Mouse (Mus musculus): ENCODE measurements around the gene Coasy. TPM values are rescaled to one million over a fixed set of nuclear protein-coding genes. Genes with fewer than 3 reads are reported as not detected.

Gene Coasy
- total RNA-seq, 2 experiments from 2014 or later, result 17.2 to 30.7 TPM

DNA sequence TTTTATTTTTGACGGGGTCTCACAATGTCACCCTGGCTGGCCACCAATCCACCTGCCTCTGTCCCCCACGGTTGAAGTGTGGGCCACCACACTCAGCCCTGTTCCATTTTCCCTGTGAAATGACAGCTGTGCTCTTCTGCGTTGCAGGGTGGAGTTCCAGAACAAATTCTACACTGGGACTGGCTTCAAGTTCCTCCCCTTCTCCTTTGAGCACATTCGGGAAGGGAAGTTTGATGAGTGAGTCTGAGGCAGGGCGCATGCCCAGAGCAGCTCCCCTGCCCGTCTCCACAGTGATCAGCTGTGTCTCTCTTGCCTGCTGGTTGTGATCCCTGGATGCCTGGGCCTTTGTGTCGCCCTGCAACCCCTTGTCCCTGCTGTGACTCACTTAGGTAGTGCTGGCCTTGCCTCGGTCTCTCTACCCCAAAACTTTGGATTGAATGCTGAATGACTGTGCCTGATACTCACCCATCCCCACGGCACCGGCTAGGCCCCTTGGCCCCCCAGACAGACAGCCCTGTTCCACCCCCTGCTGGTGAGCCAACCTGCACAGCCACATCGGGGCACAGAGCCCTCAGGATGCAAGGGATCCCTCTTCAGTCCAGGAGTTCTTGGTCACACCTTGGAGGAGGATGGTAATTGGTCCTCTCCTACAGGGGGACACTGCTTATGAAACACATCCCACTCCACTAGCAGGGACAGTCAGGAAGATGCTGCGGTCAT is 20.0 kb upstream of the Coasy start:
- ATAC-seq (replicated peaks; ENCODE audit: low FRiP score, low TSS enrichment, poor library complexity, severe bottlenecking), result no peak

DNA sequence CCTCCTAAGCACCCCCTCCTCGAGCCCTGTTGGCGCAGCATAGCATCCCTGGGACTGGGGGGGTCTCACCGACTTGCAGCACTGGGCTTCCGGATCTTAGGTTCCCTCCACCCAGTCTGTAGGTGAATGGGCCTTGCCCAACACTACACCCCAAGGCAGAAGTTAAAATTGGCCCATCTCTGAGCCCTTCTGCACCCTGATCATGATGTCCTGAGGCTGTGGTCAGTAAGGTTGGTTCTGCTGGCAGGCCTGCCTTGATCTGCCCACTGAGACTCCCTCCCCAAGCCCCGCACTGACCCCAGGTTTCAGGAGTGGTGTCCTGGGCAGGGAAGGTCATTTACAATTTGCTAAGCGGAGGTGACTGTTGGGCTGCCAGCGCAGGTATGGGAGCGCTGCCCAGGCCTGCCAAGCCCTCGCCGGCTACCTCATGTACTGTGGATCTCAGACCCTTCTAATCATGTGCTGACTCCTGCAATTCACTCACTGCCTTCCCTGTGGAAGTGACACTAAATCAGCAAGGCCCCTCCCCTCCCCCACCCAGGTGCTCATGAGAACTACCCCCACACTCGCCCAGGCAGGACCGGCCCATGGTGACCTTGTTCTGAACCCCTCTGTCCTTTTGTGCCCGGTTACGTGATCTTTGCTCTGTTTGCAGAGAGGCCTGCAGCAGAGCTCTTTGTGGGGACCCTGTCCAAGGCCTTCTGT is 19.2 kb upstream of the Coasy start:
- ATAC-seq (replicated peaks; ENCODE audit: low FRiP score, low TSS enrichment, poor library complexity, severe bottlenecking), result no peak

DNA sequence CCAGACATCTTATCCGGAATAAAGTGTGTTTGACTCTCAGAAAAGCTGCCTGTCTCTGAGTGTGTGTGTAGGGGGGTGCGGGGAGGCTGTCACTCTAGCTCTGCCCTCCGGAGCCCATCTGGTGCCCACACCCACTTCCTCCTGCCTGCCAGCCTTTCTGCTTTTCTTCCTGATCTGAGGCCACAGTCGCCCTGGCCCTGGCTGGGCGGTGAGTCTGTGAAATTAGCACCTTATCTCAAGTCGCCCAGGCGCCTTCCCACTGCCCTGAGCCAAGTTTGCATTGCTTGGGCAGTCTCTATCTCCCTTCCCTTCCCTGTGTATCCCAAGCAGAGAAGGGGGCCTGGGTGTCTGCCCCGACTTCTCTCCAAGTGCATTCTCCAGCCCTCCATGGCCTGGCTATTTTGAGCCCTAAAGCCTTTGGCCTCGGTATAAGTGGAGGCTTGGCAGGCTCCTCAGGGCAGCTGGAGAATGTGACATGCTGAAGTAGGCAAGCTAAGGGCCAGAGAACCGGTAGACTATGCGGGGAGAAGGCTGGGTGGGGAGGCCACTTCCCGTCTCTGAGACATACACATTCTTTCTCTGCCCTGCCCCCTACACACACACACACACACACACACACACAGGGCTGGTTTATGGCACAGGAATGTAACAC is 18.6 kb upstream of the Coasy start:
- ATAC-seq (replicated peaks; ENCODE audit: low FRiP score, low TSS enrichment, poor library complexity, severe bottlenecking), result peak; percentile 92

DNA sequence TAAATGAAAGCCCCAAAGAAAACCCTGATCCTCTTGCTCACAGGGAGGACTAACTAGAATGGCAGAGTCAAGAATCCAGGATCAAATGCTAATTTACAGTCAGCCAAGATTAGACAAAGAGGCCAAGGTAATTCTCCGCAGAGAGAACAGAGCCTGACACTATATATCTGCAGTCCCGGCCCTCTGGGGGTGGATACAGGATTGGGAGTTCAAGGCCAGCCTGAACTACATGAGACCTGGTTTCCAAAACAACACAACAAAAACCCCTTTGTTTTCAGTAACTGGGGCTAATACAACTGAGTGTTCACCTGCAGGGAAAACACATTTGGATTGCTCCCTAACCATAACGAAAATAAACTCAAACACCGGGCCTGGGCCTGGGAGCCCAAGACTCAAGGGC is 17.9 kb upstream of the Coasy start:
- no peak for ATAC-seq (replicated peaks; ENCODE audit: low FRiP score, low TSS enrichment, poor library complexity, severe bottlenecking)

DNA sequence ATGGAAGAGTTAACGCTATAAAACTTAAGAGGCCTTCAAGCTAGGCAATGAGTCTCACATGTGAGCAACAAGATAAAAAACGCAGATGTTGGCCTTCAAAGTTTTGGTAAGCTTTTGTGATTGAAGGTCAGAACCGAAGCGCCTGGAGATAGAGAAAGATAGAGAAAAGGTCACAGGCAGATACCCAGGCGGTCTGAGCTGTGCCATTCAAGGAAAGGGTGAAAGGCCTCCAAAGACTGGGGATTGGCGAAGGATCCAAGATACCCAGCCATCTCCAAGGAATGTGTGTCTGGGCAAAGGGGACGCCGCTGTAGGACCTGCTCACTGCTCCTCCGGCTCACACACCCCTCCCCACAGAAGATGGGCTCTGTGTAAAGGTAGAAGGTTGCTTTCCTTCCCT is 17.4 kb upstream of the Coasy start:
- ATAC-seq (replicated peaks; ENCODE audit: low FRiP score, low TSS enrichment, poor library complexity, severe bottlenecking), result no peak

DNA sequence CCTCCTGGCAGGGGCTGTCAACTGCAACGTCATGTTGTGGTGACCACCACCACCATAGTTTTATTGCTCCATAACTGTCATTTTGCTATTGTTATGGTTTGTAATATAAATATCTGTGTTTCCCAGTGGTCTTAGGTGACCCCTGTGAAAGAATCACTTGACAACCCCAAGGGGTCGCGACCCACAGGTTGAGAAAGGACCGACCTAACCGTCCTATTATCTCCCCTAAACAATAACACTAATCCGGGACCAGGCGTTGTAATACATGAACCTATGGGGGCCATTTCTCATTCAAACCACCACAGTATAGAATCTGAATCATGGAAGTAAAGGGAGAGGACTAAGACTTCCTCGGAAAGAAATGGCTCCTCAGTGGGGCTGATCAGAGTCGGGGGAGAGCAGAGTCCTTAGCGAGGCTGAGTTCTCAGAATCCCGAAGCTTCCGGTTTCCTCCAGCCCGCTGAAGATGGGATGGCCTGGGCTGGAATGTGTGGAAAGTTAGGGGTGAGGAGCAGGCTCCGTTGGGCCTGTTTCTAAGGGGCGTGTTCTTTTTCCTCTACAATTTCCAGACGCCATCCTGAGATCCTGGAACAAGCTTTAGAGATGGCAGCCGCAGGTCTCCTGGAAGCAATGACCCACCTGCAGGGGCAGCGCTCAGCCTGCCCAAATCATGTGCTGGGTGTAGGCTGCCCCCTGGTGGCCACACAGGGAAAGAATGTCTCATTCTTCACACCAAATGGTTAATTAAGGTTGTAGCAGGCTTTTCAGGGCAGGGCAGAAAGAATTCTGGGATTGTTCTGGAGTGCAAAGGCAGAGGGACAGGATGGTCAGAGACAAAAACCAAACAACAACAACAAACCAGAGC is 15.6 kb upstream of the Coasy start:
- ATAC-seq (replicated peaks; ENCODE audit: low FRiP score, low TSS enrichment, poor library complexity, severe bottlenecking), result no peak

DNA sequence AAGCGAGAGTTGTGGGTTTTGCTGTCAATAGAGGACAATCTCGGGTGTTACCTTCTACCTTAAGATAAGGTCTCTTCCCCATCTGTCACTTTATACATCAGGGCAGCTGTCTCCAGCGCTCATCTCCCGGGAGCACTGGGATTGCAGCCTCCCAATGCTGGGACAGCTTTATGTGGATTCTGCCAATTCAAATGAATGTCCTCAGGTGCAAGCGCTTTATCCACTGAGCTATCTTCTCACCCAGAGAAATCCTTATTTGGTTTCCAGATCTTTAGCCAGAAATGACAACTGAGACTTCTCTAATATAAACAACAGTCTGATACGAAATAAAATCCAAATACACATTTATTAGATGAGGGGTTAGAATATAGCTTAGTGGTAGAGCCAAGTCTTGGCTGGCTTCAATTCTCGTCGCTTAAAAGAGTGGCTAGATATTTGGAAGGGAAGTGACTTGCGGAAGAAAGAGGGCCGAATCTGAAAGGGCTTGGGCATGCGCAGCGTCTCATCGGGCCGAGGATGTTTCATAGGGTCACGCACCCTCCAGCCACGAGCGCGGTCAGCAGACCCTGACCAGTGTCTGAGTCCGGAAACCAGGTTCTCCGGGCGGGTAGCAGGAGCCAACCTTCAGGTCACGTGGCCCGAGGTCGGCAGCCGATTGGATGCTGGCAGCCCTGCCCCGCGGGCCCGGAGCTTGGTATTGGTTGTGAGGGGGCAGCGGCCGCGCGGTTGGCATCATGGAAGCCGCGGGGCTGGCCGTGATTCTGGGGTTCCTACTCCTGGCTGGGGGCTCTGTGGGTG is 12.8 kb upstream of the Coasy start, which contains the start of gene Naglu:
TSS of gene Naglu (plus strand) at position 622 of the 798 bp plus-strand sequence.
- ATAC-seq (replicated peaks; ENCODE audit: low FRiP score, low TSS enrichment, poor library complexity, severe bottlenecking), result peak; percentile 89

DNA sequence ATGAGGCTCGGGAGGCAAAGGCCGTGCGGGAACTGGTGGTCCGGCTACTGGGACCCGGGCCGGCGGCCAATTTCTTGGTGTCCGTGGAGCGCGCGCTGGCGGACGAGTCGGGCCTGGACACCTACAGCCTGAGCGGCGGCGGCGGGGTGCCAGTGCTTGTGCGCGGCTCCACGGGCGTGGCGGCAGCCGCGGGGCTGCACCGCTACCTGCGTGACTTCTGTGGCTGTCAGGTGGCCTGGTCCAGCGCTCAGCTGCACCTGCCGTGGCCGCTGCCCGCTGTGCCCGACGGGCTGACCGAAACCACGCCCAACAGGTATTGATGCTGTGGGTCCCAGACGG is 12.2 kb upstream of the Coasy start:
- ATAC-seq (replicated peaks; ENCODE audit: low FRiP score, low TSS enrichment, poor library complexity, severe bottlenecking), result peak; percentile 10; the same call in 1 of the 2 replicates

DNA sequence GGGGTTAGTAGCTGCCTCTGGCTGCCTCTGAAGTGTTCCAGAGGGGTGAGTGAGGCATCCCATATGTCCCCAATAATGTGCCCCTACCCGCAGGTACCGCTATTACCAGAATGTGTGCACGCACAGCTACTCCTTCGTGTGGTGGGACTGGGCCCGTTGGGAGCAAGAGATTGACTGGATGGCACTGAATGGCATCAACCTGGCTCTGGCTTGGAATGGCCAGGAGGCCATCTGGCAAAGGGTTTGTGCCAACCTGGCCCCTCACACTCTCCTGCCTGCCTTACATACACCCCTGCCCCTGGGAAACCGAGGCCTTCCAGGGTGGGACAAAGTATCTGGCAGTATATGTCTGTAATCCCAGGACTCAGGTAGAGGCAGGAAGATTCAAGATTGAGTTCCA is 11.4 kb upstream of the Coasy start:
- ATAC-seq (replicated peaks; ENCODE audit: low FRiP score, low TSS enrichment, poor library complexity, severe bottlenecking), result no peak

DNA sequence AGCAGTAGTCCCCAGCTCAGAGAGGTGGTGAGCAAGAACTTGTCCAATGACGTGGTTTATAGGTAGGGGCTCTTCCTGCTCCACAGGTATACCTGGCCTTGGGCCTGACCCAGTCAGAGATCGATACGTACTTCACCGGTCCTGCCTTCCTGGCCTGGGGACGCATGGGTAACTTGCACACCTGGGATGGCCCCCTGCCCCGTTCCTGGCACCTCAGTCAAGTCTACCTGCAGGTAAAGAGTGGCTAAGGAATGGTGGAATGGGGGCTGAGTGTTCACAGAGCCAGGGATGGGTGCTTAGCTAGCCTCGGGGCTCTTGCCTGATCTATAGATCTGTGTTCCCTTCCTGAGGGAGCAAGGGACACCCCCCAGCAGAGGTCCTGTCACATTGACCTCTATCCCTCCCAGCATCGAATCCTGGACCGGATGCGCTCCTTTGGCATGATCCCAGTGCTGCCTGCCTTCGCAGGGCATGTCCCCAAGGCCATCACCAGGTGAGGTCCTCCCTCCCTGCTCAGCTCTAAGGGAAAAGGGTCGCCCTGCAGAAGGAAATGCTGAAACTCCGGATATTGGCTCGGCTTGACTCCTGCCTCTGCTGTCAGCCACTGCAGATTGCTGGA is 10.4 kb upstream of the Coasy start:
- no peak for ATAC-seq (replicated peaks; ENCODE audit: low FRiP score, low TSS enrichment, poor library complexity, severe bottlenecking)

DNA sequence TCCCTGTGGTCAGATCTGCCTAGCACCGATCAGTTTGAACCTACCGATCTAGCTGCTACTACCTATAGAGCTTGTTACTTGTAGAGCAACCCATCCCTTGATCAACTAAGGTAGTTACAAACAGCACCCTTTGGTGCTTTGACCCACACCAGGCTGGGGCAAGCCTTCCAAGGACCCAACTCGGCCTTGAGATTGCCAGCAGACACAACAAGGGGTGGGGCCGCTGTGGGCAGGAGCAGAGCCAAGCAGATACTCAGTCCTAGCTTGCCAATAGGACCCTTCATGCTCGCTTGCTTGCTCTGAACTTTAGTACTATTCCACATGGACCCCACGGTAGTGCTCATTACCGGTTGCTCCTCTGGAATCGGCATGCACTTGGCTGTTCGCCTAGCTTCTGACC is 4.2 kb upstream of the Coasy start, which contains the start of gene Hsd17b1:
TSS of gene Hsd17b1 (plus strand) at position 291 of the 400 bp plus-strand sequence.
- ATAC-seq (replicated peaks; ENCODE audit: low FRiP score, low TSS enrichment, poor library complexity, severe bottlenecking), result no peak

DNA sequence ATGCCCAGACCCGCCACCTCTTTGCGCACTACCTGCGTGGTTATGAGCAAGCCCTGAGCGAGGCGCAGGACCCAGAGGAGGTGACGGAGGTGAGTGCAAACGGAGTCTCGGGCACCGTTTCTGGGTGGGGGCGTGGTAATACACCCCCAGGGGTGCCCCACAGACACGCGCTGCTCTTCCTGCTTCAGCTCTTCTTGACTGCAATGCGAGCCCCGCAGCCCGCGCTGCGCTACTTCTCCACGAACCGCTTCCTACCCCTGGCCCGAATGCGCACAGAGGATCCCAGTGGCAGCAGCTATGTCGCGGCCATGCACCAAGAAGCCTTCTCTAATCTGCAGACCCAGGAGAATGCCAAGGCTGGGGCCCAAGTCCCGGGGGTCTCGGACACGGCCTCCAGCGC is 2.6 kb upstream of the Coasy start:
- no peak for ATAC-seq (replicated peaks; ENCODE audit: low FRiP score, low TSS enrichment, poor library complexity, severe bottlenecking)

DNA sequence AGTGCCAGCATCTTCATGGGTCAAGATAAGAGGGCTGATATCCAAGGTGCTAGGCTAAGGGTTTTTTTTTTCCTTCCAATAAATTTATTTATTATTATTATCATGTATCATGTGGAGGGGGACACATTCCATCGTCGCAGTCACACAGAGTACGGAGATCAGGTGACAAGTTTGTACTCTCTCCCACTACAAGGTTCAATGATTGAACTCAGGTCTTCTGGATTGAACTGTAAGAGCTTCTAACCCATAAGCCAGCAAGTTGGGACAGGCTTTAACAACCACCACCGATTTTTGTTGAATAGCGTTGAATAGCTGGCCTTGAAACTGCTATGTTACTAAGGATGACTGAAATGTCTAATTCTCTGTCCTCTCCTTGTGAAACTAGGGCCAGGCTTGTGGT is 1.9 kb upstream of the Coasy start:
- no peak for ATAC-seq (replicated peaks; ENCODE audit: low FRiP score, low TSS enrichment, poor library complexity, severe bottlenecking)

DNA sequence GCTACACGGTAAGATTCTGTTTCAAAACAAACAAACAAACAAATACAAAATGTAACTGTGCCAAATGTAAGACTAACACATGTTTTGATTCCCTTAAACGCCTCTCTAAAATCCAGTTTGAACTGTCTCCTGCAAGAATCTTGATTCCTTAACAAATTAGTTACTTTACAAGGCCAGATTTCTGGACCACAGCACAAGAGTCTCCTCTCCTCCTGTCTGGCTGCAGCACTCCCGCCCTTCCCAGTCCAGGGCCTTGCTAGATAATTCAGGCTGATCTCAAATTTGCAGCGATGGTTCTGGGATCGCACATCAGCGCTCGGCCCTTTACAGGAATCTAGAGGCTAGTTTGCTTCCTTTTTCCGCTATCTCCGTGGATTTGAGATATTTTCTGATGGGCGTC is 706 bp upstream of the Coasy start:
- no peak for ATAC-seq (replicated peaks; ENCODE audit: low FRiP score, low TSS enrichment, poor library complexity, severe bottlenecking)

DNA sequence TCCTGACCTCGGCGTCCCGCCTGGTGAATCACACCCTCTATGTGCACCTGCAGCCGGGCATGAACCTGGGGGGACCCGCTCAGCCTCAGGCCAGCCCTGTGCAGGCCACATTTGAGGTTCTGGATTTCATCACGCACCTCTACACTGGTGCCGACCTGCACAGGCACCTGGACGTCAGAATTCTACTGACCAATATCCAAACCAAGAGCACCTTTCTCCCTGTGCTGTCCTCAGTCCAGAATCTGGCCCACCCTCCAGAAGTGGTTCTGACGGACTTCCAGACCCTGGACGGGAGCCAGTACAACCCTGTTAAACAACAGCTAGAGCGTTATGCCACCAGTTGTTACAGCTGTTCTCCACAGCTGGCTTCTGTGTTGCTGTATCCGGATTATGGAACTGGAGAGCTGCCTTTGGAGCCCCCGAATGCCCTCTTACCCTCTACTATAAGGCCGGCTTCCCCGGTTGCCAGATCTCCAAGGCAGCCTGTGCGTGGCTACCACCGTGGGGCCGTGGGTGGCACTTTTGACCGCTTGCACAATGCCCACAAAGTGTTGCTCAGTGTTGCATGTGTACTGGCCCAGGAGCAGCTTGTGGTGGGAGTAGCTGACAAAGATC is 825 bp downstream of the Coasy start:
- no peak for ATAC-seq (replicated peaks; ENCODE audit: low FRiP score, low TSS enrichment, poor library complexity, severe bottlenecking)

DNA sequence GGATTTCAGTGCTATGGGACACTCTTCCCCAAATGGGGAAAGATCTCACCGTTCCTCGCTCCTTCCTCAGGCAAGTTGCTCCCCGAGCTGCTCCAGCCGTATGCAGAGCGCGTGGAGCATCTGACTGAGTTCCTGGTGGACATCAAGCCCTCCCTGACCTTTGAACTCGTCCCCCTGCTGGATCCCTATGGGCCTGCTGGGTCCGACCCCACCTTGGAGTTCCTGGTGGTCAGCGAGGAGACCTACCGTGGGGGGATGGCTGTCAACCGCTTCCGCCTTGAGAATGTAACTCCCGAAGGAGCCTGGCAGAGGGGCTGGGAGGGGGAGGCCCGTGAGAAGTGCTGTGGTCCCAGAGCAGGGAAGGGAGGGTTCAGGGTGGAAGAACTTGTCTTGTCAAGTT is 1.9 kb downstream of the Coasy start:
- no peak for ATAC-seq (replicated peaks; ENCODE audit: low FRiP score, low TSS enrichment, poor library complexity, severe bottlenecking)

DNA sequence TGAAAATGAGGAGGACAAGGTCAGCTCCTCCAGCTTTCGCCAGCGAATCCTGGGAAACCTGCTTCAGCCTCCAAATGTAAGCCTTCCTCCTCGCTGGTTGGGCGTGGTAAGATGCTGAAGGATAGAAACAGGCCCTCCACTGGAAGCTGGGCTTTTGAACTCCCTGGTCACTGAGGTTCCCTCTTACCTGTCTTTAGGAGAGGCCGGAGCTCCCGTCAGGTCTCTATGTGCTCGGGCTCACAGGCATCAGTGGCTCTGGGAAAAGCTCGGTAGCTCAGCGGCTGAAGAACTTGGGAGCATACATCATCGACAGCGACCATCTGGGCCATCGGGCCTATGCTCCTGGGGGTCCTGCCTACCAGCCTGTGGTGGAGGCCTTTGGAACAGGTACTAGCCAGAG is 2.4 kb downstream of the Coasy start:
- no peak for ATAC-seq (replicated peaks; ENCODE audit: low FRiP score, low TSS enrichment, poor library complexity, severe bottlenecking)

DNA sequence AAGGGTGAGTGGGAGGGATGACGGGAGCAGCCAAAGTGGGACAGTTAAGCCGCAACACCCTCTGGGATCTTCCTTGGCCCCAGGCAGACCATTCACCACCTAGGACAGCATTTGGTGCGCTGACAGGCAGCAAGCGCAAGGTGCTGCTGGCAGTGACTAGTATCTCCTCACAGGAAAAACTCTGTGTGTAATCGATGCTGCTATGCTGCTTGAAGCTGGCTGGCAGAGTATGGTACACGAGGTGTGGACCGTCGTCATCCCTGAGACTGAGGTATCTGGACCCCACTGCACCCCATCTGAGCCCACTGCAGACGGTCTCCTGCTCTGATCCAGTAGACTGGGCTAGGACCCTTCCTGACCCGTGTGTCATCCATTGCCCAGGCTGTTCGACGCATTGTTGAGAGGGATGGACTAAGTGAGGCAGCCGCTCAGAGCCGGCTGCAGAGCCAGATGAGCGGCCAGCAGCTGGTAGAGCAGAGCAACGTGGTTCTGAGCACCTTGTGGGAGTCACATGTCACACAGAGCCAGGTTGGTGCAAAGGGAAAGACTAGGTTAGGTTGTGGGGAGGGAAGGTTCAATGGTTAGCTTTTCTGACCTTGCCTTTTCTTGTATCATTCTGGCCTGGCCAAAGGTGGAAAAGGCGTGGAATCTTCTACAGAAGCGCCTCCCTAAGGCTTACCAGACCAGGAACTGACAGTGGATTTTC is 3.4 kb downstream of the Coasy start:
- no peak for ATAC-seq (replicated peaks; ENCODE audit: low FRiP score, low TSS enrichment, poor library complexity, severe bottlenecking)
